Mouse (Mus musculus): ENCODE measurements around the gene Acsm2. TPM values are rescaled to one million over a fixed set of nuclear protein-coding genes. Genes with fewer than 3 reads are reported as not detected.
A peak's percentile ranks its signal among the peaks of the same experiment; 100 is the strongest.
"Not testable (repeated sequence)": the region's sequence is repeated elsewhere in the genome, so short reads cannot be mapped to it uniquely, and the experiment has no call there.

Gene Acsm2
- polyA plus RNA-seq, 1 experiment from 2014 or later: not detected

DNA sequence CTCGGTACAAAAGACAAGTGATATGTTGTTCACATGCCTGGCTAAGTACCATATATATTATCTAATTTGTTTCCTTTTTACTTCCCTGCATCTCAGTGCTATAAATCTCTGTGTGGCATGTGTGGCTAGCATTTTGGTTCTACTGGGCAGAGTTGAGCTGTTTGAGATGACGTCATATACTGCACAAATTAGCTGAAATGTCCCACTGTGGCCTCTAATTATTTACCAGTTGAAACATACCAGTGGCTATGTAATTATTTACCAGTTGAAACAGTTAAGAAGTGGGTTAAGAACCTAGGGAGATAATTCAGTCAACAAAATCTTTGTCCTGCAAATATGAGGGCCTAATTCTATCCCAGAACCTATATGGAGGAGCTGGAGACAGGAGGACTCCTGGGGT lies 26.6 kb upstream of the Acsm2 start:
- Histone ChIP-seq H3K4me2 (replicated peaks) (no peak overlapping the region), H3K27ac (no peak overlapping the region), H3K9me3 (no peaks in the 10 kb centered on the region), H3K27me3 (replicated peaks) (no peaks in the 10 kb centered on the region), H3K9ac (no peak overlapping the region), H3K4me1 (replicated peaks) (0 out of 2 replicates have a peak, but pooled peaks cover 3% of the 10 kb centered on the region), H3K36me3 (no peaks in the 10 kb centered on the region), H3K4me3 (replicated peaks) (no peak overlapping the region)
- 59% methylated on average over 2 of the region's 2 CpGs for WGBS
- peak; percentile 13; the same call in 1 of the 2 replicates for ATAC-seq

DNA sequence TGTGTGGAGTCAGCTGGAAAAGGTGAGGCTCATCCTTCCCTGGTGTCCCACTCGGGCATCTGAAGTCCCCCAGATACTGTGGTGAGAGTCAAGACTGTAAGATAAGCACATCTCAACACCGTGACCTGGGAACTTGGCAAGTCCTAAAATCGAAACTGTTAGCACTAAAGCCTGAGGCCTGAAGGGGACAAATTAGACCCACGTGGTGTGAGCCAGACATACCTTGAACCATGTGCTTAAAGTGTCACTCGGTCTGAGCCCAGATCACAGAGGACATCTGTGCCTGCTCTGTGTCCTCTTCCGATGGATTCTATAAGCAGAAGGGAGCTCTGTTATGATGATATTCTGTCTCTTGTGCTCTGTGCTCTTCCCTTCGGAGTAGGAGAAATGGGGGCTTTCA lies 25.5 kb upstream of the Acsm2 start:
- Histone ChIP-seq H3K36me3 (no peaks in the 10 kb centered on the region), H3K4me1 (replicated peaks) (0 out of 2 replicates have a peak, but pooled peaks cover 3% of the 10 kb centered on the region), H3K4me3 (replicated peaks) (no peak overlapping the region), H3K27me3 (replicated peaks) (no peaks in the 10 kb centered on the region), H3K27ac (no peak overlapping the region), H3K9ac (no peak overlapping the region), H3K4me2 (replicated peaks) (no peak overlapping the region), H3K9me3 (no peaks in the 10 kb centered on the region)
- no peak for ATAC-seq
- WGBS: 72% methylated on average over 7 of the region's 7 CpGs

DNA sequence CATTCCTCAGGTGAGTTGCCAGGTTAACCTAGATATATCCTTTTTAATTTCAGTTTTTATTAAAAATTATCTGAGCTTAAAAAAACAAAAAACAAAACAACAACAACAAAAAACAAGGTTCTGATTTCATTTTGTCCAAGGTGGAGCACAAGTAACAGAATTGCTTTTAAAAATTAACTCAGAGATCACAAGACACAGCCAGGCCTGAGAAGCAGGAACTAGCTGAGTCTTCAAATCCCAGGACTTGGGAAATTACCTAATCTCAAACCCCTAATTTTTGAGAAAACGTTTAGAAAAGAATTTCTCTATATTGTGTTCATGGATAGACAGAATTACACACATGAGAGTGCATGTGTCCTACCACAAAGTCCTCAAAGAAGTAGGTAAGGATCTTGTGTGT lies 21.2 kb upstream of the Acsm2 start:
- H3K9me3 ChIP-seq: no peaks in the 10 kb centered on the region
- ATAC-seq: no peak
- 41% methylated on average over 1 of the region's 1 CpGs for WGBS

DNA sequence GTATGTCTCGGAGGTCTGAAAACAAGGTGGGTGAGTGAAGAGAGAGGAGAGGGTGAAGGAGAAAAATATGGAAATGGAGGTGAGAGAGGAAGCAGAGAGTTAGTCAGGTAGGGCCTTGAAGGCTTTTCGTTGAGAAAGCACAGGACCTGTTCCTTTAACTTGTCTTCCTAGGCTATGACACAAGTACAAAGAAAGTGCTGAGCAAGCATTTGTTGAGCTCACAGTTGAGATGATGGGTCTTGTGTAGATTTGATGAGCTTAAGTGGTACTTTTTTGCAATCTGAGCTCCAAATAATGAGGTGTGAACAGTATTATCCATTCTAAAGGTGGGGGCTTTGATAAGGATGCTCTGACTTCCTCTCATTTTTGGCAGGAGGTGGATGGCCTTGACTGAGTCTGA lies 19.8 kb upstream of the Acsm2 start:
- H3K27me3 ChIP-seq (replicated peaks): no peaks in the 10 kb centered on the region
- no peak overlapping the region for H3K27ac ChIP-seq
- 70% methylated on average over 2 of the region's 2 CpGs for WGBS

More for the DNA sequence above, 21.2 kb upstream of the Acsm2 start:
- H3K4me1 ChIP-seq (replicated peaks): no peaks in the 10 kb centered on the region
- no peak overlapping the region for H3K27ac ChIP-seq
- H3K4me2 ChIP-seq (replicated peaks): no peak overlapping the region
- no peaks in the 10 kb centered on the region for H3K27me3 ChIP-seq (replicated peaks)
- H3K36me3 ChIP-seq: no peaks in the 10 kb centered on the region
- H3K4me3 ChIP-seq (replicated peaks): no peak overlapping the region
- no peak overlapping the region for H3K9ac ChIP-seq

DNA sequence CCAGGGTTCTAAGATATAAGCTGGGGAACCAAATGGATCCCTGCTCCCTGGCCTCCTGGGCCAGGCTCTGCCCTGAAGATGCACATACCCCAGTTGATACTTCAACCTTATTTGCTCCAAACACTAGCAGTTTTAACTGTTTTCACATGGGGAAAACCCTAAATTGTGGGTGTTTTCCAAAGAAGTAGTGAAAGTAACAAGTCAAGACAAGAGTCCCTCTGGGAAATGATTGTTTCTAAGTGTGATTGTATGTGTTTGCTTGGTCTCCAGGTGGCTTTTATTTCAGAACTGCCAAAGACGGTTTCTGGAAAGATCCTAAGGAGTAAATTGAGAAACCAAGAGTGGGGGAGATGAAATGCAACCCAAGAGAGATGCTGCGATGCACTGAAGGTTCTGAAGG lies 11.7 kb upstream of the Acsm2 start:
- 74% methylated on average over 2 of the region's 2 CpGs for WGBS
- Histone ChIP-seq H3K9ac (no peak overlapping the region), H3K4me2 (replicated peaks) (no peak overlapping the region), H3K27ac (no peak overlapping the region), H3K4me3 (replicated peaks) (no peak overlapping the region), H3K4me1 (replicated peaks) (no peaks in the 10 kb centered on the region), H3K36me3 (no peaks in the 10 kb centered on the region), H3K9me3 (no peaks in the 10 kb centered on the region), H3K27me3 (replicated peaks) (no peaks in the 10 kb centered on the region)
- no peak for ATAC-seq

More for the DNA sequence above, 19.8 kb upstream of the Acsm2 start:
- Histone ChIP-seq H3K9me3 (no peaks in the 10 kb centered on the region), H3K4me2 (replicated peaks) (no peak overlapping the region), H3K4me1 (replicated peaks) (no peaks in the 10 kb centered on the region), H3K36me3 (no peaks in the 10 kb centered on the region), H3K4me3 (replicated peaks) (no peak overlapping the region), H3K9ac (no peak overlapping the region)
- ATAC-seq: no peak

DNA sequence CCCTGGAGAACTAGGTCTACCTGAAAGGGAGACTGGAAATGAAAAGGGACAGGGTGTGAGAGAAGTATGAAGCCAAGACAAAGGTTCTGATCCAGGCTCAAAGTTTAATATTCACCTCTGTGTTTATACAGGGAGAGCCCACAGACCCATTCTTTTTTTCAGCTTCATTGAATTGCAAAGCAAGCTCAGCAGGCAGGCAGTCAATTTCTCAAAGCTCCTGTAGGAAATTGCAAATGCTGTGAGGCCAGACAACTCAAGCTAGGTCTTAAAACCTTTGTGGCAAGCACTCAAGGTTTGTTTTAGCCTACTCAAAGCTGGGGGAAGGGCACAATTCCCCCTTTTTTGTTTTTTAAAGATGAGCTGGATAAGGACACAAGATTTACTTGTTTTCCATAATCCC lies 8.6 kb upstream of the Acsm2 start:
- Histone ChIP-seq H3K4me1 (replicated peaks) (no peaks in the 10 kb centered on the region), H3K27ac (no peak overlapping the region), H3K27me3 (replicated peaks) (no peaks in the 10 kb centered on the region), H3K4me2 (replicated peaks) (no peak overlapping the region), H3K9me3 (no peaks in the 10 kb centered on the region), H3K4me3 (replicated peaks) (no peak overlapping the region), H3K9ac (no peak overlapping the region), H3K36me3 (no peaks in the 10 kb centered on the region)
- ATAC-seq: no peak

DNA sequence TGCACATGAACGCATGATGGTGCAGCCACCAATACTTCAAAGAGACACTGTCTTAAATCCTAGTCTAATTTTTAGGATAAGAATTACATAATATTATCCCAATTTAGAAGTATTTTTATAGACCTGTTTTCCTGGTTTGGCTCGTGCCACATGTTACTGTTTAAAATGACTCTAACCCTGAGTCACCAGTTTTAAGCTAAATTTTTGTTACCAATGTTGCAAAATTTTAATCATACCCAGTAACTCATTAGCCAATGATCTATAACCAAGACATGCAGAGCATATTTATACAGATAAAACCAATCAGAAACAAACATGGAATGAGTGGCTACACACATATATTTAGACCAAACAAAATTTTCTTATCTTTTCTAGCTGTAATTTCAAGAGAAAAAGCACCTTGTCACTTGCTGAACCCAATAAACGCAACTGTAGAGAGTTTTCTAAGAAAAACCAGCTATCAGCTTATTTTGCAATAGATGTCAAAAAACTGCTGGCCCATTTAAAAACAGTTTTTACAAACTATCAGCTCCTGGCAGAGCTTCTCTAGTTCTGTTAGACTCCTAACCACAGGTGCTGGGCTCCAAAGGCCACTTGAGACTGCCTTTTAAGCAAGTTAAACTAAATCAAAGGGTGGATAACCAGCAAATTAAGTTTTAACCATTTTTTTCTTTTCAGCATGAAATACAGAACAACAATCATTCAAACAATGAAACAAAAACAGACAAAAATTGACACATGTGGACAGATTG lies 3.5 kb upstream of the Acsm2 start:
- no peaks in the 10 kb centered on the region for H3K4me1 ChIP-seq (replicated peaks)
- no peak overlapping the region for H3K9ac ChIP-seq
- H3K9me3 ChIP-seq: no peaks in the 10 kb centered on the region
- H3K4me2 ChIP-seq (replicated peaks): no peak overlapping the region
- no peak for ATAC-seq
- no peaks in the 10 kb centered on the region for H3K27me3 ChIP-seq (replicated peaks)
- no peak overlapping the region for H3K4me3 ChIP-seq (replicated peaks)
- no peaks in the 10 kb centered on the region for H3K36me3 ChIP-seq
- 78% methylated on average over 3 of the region's 3 CpGs for WGBS
- no peak overlapping the region for H3K27ac ChIP-seq

DNA sequence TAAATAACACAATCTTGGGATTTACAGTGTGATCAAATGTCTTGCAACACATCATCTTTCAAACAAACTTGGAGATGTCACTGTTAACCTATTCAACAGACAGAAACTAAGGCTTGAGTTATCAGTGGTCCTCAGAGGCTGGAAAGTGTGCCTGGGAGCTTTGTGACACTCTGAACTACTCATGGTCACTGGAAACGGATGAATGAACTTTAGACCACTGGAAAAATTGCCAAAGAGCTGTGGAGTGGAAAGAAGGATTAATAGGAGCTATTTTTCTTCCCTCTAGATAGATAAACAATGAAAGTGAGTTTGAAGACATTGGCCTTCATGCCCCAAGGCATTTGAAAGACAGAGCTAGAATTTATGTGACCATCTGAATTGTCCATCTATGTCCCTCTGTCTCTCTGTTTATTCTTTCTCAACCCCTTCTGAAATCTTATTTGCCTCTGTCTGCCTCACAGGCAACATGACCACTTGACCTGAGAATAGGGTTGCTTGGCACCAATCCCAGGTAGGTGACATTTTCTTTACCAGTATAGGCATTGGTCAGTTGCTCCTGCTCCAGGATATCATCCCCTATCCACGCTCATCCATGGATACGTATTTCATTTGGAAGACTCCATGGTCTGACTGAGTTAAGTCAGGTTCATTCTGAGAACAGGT lies 5.8 kb downstream of the Acsm2 start:
- Histone ChIP-seq H3K27me3 (replicated peaks) (no peaks in the 10 kb centered on the region), H3K9ac (no peak overlapping the region), H3K4me2 (replicated peaks) (no peak overlapping the region), H3K9me3 (no peaks in the 10 kb centered on the region), H3K27ac (no peak overlapping the region), H3K36me3 (no peaks in the 10 kb centered on the region), H3K4me1 (replicated peaks) (no peaks in the 10 kb centered on the region), H3K4me3 (replicated peaks) (no peak overlapping the region)
- WGBS: 84% methylated on average over 3 of the region's 3 CpGs
- no peak for ATAC-seq

DNA sequence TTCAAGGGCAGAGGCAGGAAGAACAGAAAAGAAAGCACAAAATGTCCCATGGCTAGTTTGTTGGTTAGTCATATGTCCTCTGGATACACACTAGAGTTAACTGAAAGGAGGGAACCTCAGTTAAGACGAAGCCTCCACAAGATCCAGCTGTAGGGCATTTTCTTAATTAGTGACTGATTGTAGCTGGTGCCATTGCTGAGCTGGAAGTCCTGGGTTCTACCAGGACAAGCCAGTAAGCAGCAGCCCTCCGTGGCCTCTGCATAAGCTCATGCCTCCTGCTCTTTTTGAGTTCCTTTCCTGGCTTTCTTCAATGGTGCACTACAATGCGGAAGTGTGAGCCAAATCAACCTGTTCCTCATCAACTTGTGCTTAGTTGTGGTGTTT lies 6.3 kb downstream of the Acsm2 start:
- H3K27ac ChIP-seq: no peak overlapping the region
- no peak for ATAC-seq

DNA sequence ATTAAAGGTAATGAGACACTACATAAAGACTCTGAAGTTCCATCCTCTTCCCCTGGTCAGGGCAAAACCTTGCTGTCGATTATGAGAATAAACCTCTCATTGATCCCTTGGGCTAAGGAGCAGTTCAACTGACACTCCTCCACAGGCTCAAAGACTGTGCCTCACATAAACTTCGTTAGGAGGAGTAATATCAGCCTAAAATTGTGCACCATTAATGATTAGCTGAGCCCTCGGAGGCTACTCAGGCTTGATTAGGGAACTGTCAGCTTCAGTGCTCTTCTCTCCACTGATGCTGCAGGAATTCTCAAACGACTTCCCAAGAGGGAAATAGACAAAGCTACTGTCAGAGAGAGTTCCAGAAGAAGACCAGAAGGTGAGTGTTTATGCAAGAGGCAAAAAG lies 7.3 kb downstream of the Acsm2 start:
- ATAC-seq: no peak
- H3K4me1 ChIP-seq (replicated peaks): no peaks in the 10 kb centered on the region
- H3K9me3 ChIP-seq: no peaks in the 10 kb centered on the region
- no peak overlapping the region for H3K4me2 ChIP-seq (replicated peaks)
- WGBS: 48% methylated on average over 4 of the region's 4 CpGs
- H3K4me3 ChIP-seq (replicated peaks): no peak overlapping the region
- H3K9ac ChIP-seq: no peak overlapping the region
- H3K36me3 ChIP-seq: no peaks in the 10 kb centered on the region
- no peak overlapping the region for H3K27ac ChIP-seq
- H3K27me3 ChIP-seq (replicated peaks): no peaks in the 10 kb centered on the region

More for the DNA sequence above, 6.3 kb downstream of the Acsm2 start:
- Histone ChIP-seq H3K9ac (no peak overlapping the region), H3K9me3 (no peaks in the 10 kb centered on the region), H3K4me3 (replicated peaks) (no peak overlapping the region), H3K27me3 (replicated peaks) (no peaks in the 10 kb centered on the region), H3K36me3 (no peaks in the 10 kb centered on the region), H3K4me1 (replicated peaks) (no peaks in the 10 kb centered on the region), H3K4me2 (replicated peaks) (no peak overlapping the region)
- WGBS: 88% methylated on average over 3 of the region's 3 CpGs

DNA sequence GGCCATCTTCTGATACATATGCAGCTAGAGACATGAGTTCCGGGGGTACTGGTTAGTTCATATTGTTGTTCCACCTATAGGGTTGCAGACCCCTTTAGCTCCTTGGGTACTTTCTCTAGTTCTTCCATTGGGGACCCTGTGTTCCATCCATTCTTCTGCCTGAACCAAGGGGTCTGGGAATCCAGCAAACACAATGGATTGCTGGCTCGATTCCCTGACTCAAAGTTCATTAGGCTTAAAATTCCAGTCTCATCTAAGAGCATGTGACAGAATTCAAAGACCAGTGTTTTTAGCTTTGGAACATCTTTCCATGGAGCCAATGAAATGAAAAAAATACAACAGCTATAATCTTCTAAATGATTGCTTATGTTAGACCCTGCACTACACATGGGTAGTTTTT lies 8.3 kb downstream of the Acsm2 start:
- not testable (repeated sequence) for H3K4me3 ChIP-seq (replicated peaks); H3K4me1 ChIP-seq (replicated peaks); H3K9ac ChIP-seq; H3K27me3 ChIP-seq (replicated peaks); H3K27ac ChIP-seq; H3K9me3 ChIP-seq; ATAC-seq; H3K36me3 ChIP-seq; H3K4me2 ChIP-seq (replicated peaks)
- WGBS: 88% methylated on average over 2 of the region's 2 CpGs

DNA sequence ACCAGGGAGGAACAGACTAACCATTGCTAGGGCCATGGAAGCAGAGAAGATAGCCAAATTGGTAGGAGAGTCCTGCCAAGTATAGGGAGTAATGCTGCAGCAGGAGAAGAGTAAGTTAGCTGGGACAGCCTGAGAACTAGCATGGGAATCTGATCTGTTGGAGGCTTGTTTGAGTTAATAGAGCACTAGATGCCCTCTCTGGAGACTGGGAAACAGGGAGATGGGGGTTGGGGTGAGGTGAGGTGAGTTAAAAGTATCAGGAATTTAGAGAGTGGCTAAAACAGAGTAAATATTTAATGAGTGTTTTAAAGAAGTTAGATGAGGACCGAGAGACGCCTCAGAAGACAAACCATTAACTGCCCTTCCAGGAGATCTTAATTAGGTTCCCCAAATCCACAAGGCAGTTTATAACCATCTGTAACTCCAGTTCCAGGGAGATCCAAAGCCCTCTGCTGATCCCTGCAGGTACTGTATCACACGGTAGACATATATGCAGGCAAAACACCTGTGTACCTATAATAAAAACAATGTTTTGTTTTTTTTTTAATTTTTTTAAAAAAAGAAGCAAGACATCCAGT lies 40.5 kb downstream of the Acsm2 start:
- no peak for ATAC-seq
- H3K27ac ChIP-seq: no peak overlapping the region
- WGBS: 54% methylated on average over 3 of the region's 3 CpGs

DNA sequence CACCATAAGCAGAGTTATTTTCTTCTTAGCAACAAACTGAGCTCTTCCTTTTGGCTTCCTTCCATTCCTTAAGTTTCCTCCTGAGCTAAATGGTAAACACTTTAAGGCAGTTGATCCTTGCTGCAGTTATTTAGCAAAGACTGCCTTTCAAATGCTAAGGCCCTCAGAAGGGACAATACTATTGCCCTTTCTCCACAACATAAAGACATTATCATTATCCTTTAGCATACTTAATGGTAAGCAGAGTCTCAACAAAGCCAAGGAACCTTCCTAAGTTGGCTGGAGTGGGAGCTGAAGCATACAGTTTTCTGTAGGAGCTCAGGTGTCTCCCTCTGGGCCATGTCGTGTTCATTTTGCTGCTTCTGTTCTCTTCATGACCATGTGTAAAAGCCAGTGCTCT lies 41.2 kb downstream of the Acsm2 start:
- 25% methylated on average over 1 of the region's 1 CpGs for WGBS
- Histone ChIP-seq H3K9ac (no peak overlapping the region), H3K4me1 (replicated peaks) (no peaks in the 10 kb centered on the region), H3K27me3 (replicated peaks) (no peaks in the 10 kb centered on the region), H3K4me2 (replicated peaks) (no peak overlapping the region), H3K36me3 (no peaks in the 10 kb centered on the region), H3K27ac (no peak overlapping the region), H3K4me3 (replicated peaks) (no peak overlapping the region), H3K9me3 (no peaks in the 10 kb centered on the region)
- ATAC-seq: no peak

More for the DNA sequence above, 40.5 kb downstream of the Acsm2 start:
- Histone ChIP-seq H3K27me3 (replicated peaks) (no peaks in the 10 kb centered on the region), H3K4me1 (replicated peaks) (no peaks in the 10 kb centered on the region), H3K4me2 (replicated peaks) (no peak overlapping the region), H3K36me3 (no peaks in the 10 kb centered on the region), H3K9me3 (no peaks in the 10 kb centered on the region), H3K4me3 (replicated peaks) (no peak overlapping the region), H3K9ac (no peak overlapping the region)
